Mouse (Mus musculus) left cerebral cortex, adult 8-10 months (tissue): ENCODE measurements around the gene Pik3cd. TPM values are rescaled to one million over a fixed set of nuclear protein-coding genes. Genes with fewer than 3 reads are reported as not detected.

Source experiments
- DNase-seq, 2 experiments: peaks; one replicate each; pipeline ENCODE4 v3.0.0; 2022; ENCODE audit warnings: low spot score in 2 of 2
- total RNA-seq, 4 experiments: library from RNA; stranded (reverse); gene quantifications; 2 replicates each; pipeline ENCODE4 v1.2.4; 2022

Gene Pik3cd
- total RNA-seq, 4 experiments from 2014 or later = 21.6 to 25.5 (median 23.3) TPM

GRCm38 (mm10) chr4:149689822-149690700 lies 12.3 kb downstream of the Pik3cd start:
- DNase-seq = no peak

GRCm38 (mm10) chr4:149688861-149689260 lies 13.5 kb downstream of the Pik3cd start:
- no peak for DNase-seq

- no peak for DNase-seq
Measured at GRCm38 (mm10) chr4:149684841-149685623, 17.3 kb downstream of the Pik3cd start.

GRCm38 (mm10) chr4:149683875-149684274 lies 18.5 kb downstream of the Pik3cd start:
- DNase-seq = no peak

- DNase-seq = no peak
Measured at GRCm38 (mm10) chr4:149679056-149679770, 23.2 kb downstream of the Pik3cd start.

GRCm38 (mm10) chr4:149678006-149678405 lies 24.4 kb downstream of the Pik3cd start:
- DNase-seq = no peak

- peak; percentile 53 to 64 for DNase-seq
Measured at GRCm38 (mm10) chr4:149675378-149676261, 26.8 kb downstream of the Pik3cd start.

- no peak for DNase-seq
Measured at GRCm38 (mm10) chr4:149674814-149675377, 27.5 kb downstream of the Pik3cd start.

GRCm38 (mm10) chr4:149672747-149673146 lies 29.6 kb downstream of the Pik3cd start:
- DNase-seq = no peak

GRCm38 (mm10) chr4:149671175-149671574 lies 31.2 kb downstream of the Pik3cd start:
- DNase-seq = no peak

GRCm38 (mm10) chr4:149665692-149666090 lies 36.7 kb downstream of the Pik3cd start:
- DNase-seq = no peak

GRCm38 (mm10) chr4:149665016-149665691 lies 37.2 kb downstream of the Pik3cd start:
- no peak for DNase-seq

- no peak for DNase-seq
Measured at GRCm38 (mm10) chr4:149663849-149664503, 38.4 kb downstream of the Pik3cd start.

GRCm38 (mm10) chr4:149661967-149662589 lies 40.3 kb downstream of the Pik3cd start:
- DNase-seq = no peak

GRCm38 (mm10) chr4:149660598-149660997 lies 41.8 kb downstream of the Pik3cd start:
- no peak for DNase-seq

- DNase-seq = no peak
Measured at GRCm38 (mm10) chr4:149659495-149660116, 42.8 kb downstream of the Pik3cd start.

- no peak for DNase-seq
Measured at GRCm38 (mm10) chr4:149657858-149658416, 44.4 kb downstream of the Pik3cd start.

GRCm38 (mm10) chr4:149654232-149654631 lies 48.1 kb downstream of the Pik3cd start:
- DNase-seq = no peak
